Mouse (Mus musculus) thymus, adult 2 months (tissue): ENCODE results near the gene Med20. TPM values are rescaled to one million over a fixed set of nuclear protein-coding genes. Genes with fewer than 3 reads are reported as not detected.
A peak's percentile ranks its signal among the peaks of the same experiment; 100 is the strongest.

Source experiments
- DNase-seq: peaks from one replicate; pipeline ENCODE4 v3.0.0; 2021
- H3K27ac ChIP-seq: fragments of 200-500 bp; 2 replicates; pipeline ENCODE4 v1.5.1; 2012; ENCODE audit warnings: low read length, control low read depth; ENCODE audit not compliant: control insufficient read depth, insufficient read depth
- H3K27me3 ChIP-seq: fragments of 200-500 bp; 2 replicates; pipeline ENCODE4 v1.6.1; 2012; ENCODE audit warnings: mild to moderate bottlenecking, low read length, moderate library complexity, mixed read lengths; ENCODE audit not compliant: control insufficient read depth, insufficient read depth
- H3K36me3 ChIP-seq: fragments of 200-500 bp; 2 replicates; pipeline ENCODE4 v1.6.1; 2012; ENCODE audit warnings: mild to moderate bottlenecking, low read length, moderate library complexity; ENCODE audit not compliant: control insufficient read depth, insufficient read depth
- H3K4me1 ChIP-seq: fragments of 200-500 bp; replicated peaks from 2 replicates; pipeline ENCODE4 v1.6.1; 2012; ENCODE audit warnings: low read length; ENCODE audit not compliant: control insufficient read depth, insufficient read depth
- H3K4me3 ChIP-seq: fragments of 200-500 bp; 2 replicates; pipeline ENCODE4 v1.5.1; 2012; ENCODE audit warnings: mild to moderate bottlenecking, low read length, control low read depth, moderate library complexity; ENCODE audit not compliant: control insufficient read depth, insufficient read depth
- CTCF ChIP-seq: fragments of 200-500 bp; IDR thresholded peaks from 2 replicates; pipeline ENCODE4 v1.5.1; 2012; ENCODE audit warnings: mild to moderate bottlenecking, control low read depth, low read length, moderate library complexity, borderline replicate concordance; ENCODE audit not compliant: control insufficient read depth, poor library complexity, insufficient read depth; ENCODE audit errors: extremely low read depth
- POLR2A ChIP-seq: fragments of 200-500 bp; IDR thresholded peaks from 2 replicates; pipeline ENCODE4 v1.6.1; 2012; ENCODE audit warnings: mild to moderate bottlenecking, low read length, control low read depth, moderate library complexity; ENCODE audit not compliant: control insufficient read depth, poor library complexity, insufficient read depth; ENCODE audit errors: extremely low read depth
- WGBS: fragments of 180-500 bp; shearing (Covaris S2); methylation state at CpG from one replicate; pipeline ENCODE4 v1.1.7; 2018; 5-methylcytosine and 5-hydroxymethylcytosine counted together
- polyA plus RNA-seq: library from polyadenylated mRNA; depleted of rRNA; stranded (reverse); fragments of >200 nt; gene quantifications from 2 replicates; pipeline ENCODE4 v1.2.3, GENCODE M21; 2012; rRNA removed

Med20 gene
- 46.1 and 56.4 TPM in 2 replicates for polyA plus RNA-seq

DNA sequence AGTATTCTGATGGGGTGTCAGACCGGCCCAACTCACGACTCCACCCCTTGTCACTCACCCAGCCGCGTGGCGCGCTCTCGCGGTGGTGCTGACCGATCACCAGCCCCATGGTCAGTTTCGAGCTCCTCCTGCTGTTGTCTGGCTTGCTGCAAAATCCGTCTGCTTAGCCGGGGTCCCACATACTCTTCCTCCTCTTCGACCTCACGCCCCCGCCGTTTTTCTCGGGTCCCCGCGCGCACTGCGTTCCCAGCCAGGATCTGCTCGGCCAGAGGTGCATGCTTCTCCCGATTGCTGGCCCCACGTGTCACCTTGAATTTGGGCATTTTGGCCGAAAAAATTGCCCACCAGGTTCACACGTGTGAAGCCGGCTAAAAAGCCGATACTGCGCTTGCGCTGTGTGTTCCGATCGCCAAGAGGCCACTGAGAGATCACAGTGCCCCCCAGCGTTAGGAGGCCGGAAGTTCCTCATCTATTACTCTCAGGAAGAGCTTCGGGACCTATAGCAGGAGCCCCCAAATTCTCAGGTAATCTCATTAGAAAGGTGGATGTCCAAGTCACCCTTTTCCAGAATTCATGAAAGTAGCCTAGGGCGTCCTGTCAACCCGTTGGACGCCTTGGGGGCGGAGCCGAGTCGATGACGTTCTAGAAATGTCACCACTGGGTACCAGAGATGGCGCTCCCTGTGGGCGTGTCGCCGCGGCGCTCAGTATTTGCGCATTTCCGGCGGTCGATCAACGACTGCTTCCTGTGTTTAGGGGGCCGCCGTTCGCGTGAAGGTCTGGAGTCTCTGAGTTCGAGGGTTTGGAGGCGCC, at the start of gene Med20, which contains the start of the genes Bysl and Gm20517:
Med20 (plus strand) TSS at position 734 of the 812 bp plus-strand sequence.
Bysl (minus strand) TSS at position 644 of the 812 bp plus-strand sequence.
Gm20517 (plus strand) TSS at position 741 of the 812 bp plus-strand sequence.
- no peaks in the 10 kb centered on the region for H3K27me3 ChIP-seq
- peaks cover 10% of the 10 kb centered on the region for H3K4me1 ChIP-seq
- no peaks in the 10 kb centered on the region; the same call in 1 of the 2 replicates for H3K36me3 ChIP-seq
- WGBS, result under 1% methylated on average over 59 of the region's 59 CpGs
- DNase-seq, result peak; percentile 96
- peak within 1 kb of the TSS; percentile 74 for H3K4me3 ChIP-seq
- no peak within 1 kb of the TSS; the same call in 1 of the 2 replicates for H3K27ac ChIP-seq
- peak; percentile 55; the same call in 1 of the 2 replicates for TF ChIP-seq POLR2A
- peak; percentile 86; the same call in 1 of the 2 replicates for TF ChIP-seq CTCF

DNA sequence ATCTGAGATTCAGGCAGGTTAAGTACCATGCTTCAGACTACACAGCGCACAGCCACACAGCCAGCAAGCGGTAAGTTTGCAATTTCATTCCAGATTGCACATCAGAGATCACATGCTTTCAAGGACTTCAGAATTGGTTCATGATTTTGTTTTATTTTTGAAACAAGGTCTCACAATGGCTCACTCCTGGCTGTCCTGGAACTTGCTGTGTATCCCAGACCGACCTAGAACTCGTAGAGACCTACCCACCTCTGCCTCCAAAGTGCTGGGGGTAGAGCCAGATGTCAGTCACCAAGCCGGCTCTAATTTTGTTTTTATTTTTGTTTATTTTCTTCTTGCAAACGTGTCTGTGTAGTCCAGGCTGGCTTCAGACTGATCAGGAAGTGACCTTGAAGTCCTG, 48.5 kb upstream of the Med20 start:
- Histone ChIP-seq H3K4me3 (no peak overlapping the region), H3K27me3 (no peaks in the 10 kb centered on the region), H3K36me3 (peaks cover 55% of the 10 kb centered on the region), H3K27ac (no peak overlapping the region), H3K4me1 (peaks cover 24% of the 10 kb centered on the region)
- no peak for DNase-seq
- TF ChIP-seq POLR2A (no peak), CTCF (no peak)
- 93% methylated on average over 6 of the region's 6 CpGs for WGBS

DNA sequence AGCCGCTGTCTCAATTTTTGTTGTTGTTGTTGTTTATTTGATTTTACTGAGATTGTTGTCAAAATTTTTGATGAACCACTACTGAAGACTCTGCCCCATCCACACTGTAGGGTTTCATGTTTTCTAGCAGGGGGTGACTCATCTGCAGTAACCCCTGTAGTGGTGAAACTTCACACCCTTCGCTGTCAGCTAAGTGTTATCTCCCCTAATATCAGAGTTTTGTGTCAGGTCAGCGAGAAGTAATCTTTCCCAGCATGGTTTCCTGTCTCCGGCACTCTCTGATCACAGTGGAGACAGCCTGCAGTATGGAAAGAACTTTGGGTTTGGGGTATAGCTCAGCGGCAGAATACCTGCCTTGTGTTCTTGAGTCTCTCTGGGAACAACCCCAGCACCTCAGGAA, 46.8 kb upstream of the Med20 start:
- Histone ChIP-seq H3K4me3 (no peak overlapping the region), H3K36me3 (peaks cover 45% of the 10 kb centered on the region), H3K27ac (peak overlapping the region; percentile 7; the same call in 1 of the 2 replicates), H3K27me3 (no peaks in the 10 kb centered on the region), H3K4me1 (peaks cover 26% of the 10 kb centered on the region)
- no peak for TF ChIP-seq POLR2A
- no peak for TF ChIP-seq CTCF
- no peak for DNase-seq
- WGBS, result 75% methylated on average over 5 of the region's 5 CpGs

DNA sequence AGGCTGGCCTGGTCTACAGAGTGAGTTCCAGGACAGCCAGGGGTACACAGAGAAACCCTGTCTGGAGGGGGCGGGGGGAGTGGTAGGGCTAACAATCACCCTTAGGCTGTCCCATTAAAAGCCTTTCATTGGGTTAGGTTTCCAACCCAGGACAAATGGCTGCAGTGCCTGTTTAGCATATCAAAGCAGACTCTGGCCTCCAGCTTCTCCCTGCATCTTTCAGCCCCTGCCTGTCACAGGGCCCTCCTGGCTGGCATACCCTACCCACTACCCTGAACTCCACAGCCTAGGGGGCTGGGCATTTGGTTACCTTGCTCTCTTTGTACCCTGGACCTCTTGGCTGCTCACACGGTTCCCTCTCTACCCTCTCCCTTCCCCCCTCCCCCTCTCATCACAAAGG, 45.2 kb upstream of the Med20 start:
- 81% methylated on average over 2 of the region's 2 CpGs for WGBS
- Histone ChIP-seq H3K4me1 (peaks cover 22% of the 10 kb centered on the region), H3K36me3 (peaks cover 49% of the 10 kb centered on the region), H3K27me3 (no peaks in the 10 kb centered on the region), H3K27ac (no peak overlapping the region), H3K4me3 (no peak overlapping the region)
- TF ChIP-seq POLR2A (no peak), CTCF (no peak)
- DNase-seq, result no peak

DNA sequence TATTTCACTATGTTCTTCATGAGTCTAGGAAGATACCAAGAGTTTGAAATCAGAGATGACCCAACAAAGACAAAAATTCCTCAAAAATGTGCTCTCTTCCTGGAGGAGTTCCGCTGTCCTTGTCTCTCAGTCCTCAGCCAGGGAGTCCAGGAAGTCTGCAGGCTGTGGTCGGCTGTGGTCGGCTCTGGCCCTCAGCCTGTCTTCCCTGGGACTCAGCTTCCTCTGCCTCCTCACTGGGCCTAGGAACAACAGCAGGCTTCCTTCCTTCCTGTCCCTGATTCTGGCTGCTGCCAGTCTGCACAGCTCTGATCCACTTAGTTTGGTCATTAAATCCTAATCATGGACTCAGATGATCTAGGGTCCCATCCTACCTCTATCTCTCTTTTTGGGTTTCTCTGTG, 44.1 kb upstream of the Med20 start:
- 58% methylated on average over 3 of the region's 3 CpGs for WGBS
- Histone ChIP-seq H3K36me3 (peaks cover 57% of the 10 kb centered on the region), H3K4me3 (no peak overlapping the region), H3K4me1 (peaks cover 25% of the 10 kb centered on the region), H3K27ac (0 out of 2 replicates have a peak overlapping the region, but pooled peaks have one; percentile 21), H3K27me3 (no peaks in the 10 kb centered on the region)
- DNase-seq, result no peak
- TF ChIP-seq POLR2A (no peak), CTCF (no peak)

DNA sequence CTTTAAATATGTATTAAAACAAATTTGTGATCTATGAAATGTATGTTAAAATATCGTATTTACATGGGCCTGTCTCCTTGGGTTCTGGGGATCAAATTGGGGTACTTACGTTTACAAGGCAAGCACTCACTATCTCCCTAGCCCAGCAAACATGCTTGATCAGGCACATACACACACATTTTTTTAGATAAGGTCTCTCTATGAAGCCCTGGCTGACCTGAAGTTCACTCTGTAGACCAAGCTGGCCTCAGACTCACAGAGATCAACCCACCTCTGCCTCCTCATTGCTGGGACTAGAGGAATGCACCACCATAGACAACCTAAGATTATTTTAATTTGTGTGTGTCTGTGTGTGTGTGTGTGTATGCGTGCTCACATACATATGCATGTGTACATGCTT, 43.0 kb upstream of the Med20 start:
- TF ChIP-seq POLR2A, result no peak
- TF ChIP-seq CTCF, result no peak
- H3K36me3 ChIP-seq, result peaks cover 47% of the 10 kb centered on the region
- 98% methylated on average over 3 of the region's 3 CpGs for WGBS
- no peak overlapping the region for H3K27ac ChIP-seq
- no peak for DNase-seq
- no peak overlapping the region for H3K4me3 ChIP-seq
- no peaks in the 10 kb centered on the region for H3K27me3 ChIP-seq
- H3K4me1 ChIP-seq, result peaks cover 20% of the 10 kb centered on the region
